Mouse (Mus musculus) left cerebral cortex, adult 6 months (tissue): ENCODE results near the gene Slc26a1. TPM values are rescaled to one million over a fixed set of nuclear protein-coding genes. Genes with fewer than 3 reads are reported as not detected.

ENCODE experiments used
- long read RNA-seq, 2 experiments: library from polyadenylated mRNA; unstranded; transcript quantifications; one replicate each; pipeline ENCODE4 v2.0.0; 2019 to 2020
- polyA plus RNA-seq: library from polyadenylated mRNA; unstranded; fragments of <200 nt; fragmentation: Nextera tagmentation; gene quantifications from 2 replicates; pipeline ENCODE4 v1.2.3, GENCODE M21; 2021

Slc26a1 gene
- polyA plus RNA-seq = 0.74 and 0.97 TPM in 2 replicates
- long read RNA-seq, experiment 1, partial matches to known transcripts = 0 of 7 reads
- long read RNA-seq, experiment 1, other reads (novel, unspliced or antisense) = 7 of 7 reads
- long read RNA-seq, experiment 2 = 0 reads

GRCm38 (mm10) chr5:108675251-108675816 lies at the start of gene Slc26a1:
TSS of gene Slc26a1 (minus strand) at chr5:108675569.

GRCm38 (mm10) chr5:108692271-108692670 lies 16.9 kb upstream of the Slc26a1 start, which contains the start of gene Fgfrl1:
TSS of gene Fgfrl1 (plus strand) at chr5:108692382.

GRCm38 (mm10) chr5:108668977-108669936 lies 6.1 kb downstream of the Slc26a1 start, which contains the start of gene Dgkq:
TSS of gene Dgkq (minus strand) at chr5:108669672.

DNA sequence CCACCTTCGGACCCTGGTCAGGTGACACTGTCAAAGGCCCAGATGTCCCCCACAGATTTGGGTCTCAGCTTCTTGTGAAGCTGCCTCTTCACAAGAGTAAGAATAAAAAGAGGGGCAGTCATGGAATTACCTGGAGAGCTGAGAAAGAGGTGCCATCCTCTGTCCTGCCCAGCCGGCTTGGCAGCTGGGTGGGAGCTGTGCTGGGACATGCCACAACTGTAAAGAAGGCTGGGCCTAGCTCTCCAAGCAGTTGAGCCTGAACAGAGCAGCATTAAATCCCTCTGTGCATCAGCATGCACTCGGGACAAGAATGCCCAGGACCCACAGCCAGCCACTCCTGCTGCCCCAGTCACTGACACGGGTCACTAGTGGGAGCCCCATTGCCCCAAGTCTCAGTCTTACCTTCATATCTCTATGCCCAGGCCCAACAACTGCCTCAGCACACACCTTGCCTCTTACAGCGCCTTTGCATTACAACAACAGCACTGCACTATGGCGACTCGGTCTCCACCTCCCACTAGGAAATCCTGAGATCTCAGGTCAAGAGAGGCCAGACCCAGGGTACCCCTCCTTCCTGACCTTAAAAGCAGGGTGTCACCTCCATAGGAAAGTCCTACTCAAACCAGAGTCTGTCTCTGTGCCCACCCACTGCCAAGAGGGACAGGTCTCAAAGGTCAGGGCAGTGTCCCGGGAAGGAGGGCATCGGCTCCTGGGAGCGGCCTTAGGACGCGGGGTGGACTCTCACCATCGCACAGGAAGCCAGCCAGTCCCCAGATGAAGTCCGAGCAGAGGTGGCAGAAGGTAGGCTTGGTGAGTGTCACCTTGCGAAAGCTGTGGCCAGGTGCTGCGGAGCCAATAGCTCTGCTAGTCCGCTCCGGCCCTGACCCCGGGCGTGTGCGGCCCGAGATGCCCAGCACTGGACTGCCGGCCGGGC lies 15.4 kb downstream of the Slc26a1 start, which contains the start of gene Idua:
Gene Idua, plus strand, starts transcription at position 634 of the 934 bp plus-strand sequence.

DNA sequence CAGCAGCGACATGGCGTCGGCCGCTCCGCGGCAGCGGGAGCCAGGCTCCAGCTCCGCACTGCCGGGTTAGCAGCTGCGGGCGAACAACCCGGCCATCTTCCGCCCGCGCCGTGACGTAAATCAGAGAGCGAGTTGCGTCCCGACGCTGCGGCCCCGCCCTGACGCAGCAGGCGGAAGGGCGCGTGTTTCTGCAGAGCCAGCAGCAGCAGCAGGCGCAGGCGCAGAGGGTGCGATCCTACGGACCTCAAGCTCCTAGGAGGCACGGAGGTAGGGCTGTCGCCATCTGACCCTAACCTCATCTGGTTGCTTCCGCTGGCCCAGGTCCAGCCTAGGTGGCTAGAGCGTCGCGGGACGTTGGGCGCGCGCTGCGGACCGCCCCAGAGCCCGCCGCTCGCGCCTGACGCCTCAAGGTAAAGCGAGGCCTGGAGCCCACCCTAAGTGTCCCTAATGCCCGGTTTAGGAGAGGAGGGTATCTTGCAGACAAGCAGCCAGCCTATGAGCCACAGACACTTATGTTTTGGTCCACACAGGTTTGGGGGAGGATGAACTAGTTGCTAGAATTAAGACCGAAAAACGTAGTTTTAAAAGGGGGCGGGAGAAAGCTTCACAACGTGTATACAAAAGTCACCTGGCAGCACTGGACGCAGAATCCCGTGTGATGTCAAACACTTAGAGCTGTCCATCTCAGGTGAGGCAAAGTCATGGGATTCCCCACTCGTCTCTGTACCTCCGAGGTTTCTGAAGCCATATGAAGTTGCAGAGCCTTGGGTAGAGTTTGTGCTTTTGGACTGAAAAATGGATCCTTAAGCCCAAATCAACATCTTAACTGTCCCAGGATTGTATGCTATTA lies 45.5 kb downstream of the Slc26a1 start, which contains the start of the genes Gak and Tmem175:
Gene Gak, minus strand, starts transcription at position 122 of the 850 bp plus-strand sequence.
Gene Tmem175, plus strand, starts transcription at position 137 of the 850 bp plus-strand sequence.

Other genes with a start within 250 kb of the Slc26a1 start
- 1,757 and 2,023 TPM in 2 replicates for gene Atp5k, start 241.1 kb downstream of the Slc26a1 start, polyA plus RNA-seq
- 0.15 and 0.31 TPM in 2 replicates for gene Mfsd7a, start 226.7 kb downstream of the Slc26a1 start, polyA plus RNA-seq
- gene Pcgf3, start 214.3 kb downstream of the Slc26a1 start, polyA plus RNA-seq = 4.8 and 14.2 TPM in 2 replicates
- 245 and 495 TPM in 2 replicates for gene Cplx1, start 125.5 kb downstream of the Slc26a1 start, polyA plus RNA-seq
- gene Gak, start 45.8 kb downstream of the Slc26a1 start, polyA plus RNA-seq = 28.3 and 58.4 TPM in 2 replicates
- 39.3 and 41.3 TPM in 2 replicates for gene Tmem175, start 45.8 kb downstream of the Slc26a1 start, polyA plus RNA-seq
- 9.7 and 10.1 TPM in 2 replicates for gene Idua, start 15.2 kb downstream of the Slc26a1 start, polyA plus RNA-seq
- 4.0 and 4.8 TPM in 2 replicates for gene Dgkq, start 5.9 kb downstream of the Slc26a1 start, polyA plus RNA-seq
- gene Fgfrl1, start 16.8 kb upstream of the Slc26a1 start, polyA plus RNA-seq = 3.9 and 4.5 TPM in 2 replicates
- gene Rnf212, start 99.4 kb upstream of the Slc26a1 start, polyA plus RNA-seq = not detected in 2 replicates
- gene Tmed11, start 119.8 kb upstream of the Slc26a1 start, polyA plus RNA-seq = not detected in 2 replicates
- gene Vmn2r8, start 133.3 kb upstream of the Slc26a1 start, polyA plus RNA-seq = not detected in 2 replicates
- gene Vmn2r9, start 177.0 kb upstream of the Slc26a1 start, polyA plus RNA-seq = not detected in 2 replicates